Comparison of ENCODE assay signal across 31 mouse cellular contexts in the genomic region with DNA sequence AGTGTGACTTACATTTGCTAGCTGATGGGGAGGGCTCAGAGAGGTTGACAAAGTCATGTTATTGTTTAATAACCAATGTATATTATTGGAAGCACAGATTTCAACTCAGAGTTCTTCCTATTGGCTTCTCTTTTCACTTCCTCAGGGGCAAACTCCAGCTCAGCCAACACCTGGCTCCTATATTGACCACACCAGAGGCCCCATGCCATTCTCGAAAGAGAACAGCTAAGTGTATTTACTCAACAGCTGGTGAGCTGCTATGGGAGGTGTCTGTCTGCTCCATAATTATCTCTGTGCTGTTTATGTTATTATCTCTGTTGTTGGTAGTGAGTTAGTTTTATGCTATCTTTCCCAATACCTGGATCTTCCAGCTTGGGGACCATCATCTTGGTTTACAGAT.
"Had no signal": no experiment of that assay in that cellular context is flagged by ENCODE, and none has a peak within 500 bp of the region (broad histone marks: within the 10 kb centered on the region; RNA-seq: fewer than 3 reads in every experiment).

No protein-coding gene starts in this region.

- ATAC-seq: liver, embryonic 12.5 days; liver, postnatal 0 days; lung, postnatal 0 days; midbrain, embryonic 13.5 days; midbrain, embryonic 15.5 days; midbrain, embryonic 16.5 days had no signal

- H3K36me3 ChIP-seq: limb, embryonic 10.5 days; limb, embryonic 12.5 days; limb, embryonic 13.5 days; limb, embryonic 15.5 days; liver, embryonic 12.5 days; liver, embryonic 13.5 days; liver, embryonic 15.5 days; lung, embryonic 15.5 days; midbrain, embryonic 10.5 days; midbrain, embryonic 12.5 days; midbrain, embryonic 13.5 days; midbrain, embryonic 15.5 days had no signal

- H3K4me1 ChIP-seq: limb, embryonic 15.5 days; liver, embryonic 12.5 days; liver, embryonic 13.5 days; liver, embryonic 15.5 days; megakaryocyte, embryonic 14.5 days; midbrain, embryonic 12.5 days; midbrain, embryonic 13.5 days; midbrain, embryonic 15.5 days had no signal

- H3K4me2 ChIP-seq: limb, embryonic 12.5 days; limb, embryonic 13.5 days; limb, embryonic 15.5 days; liver, embryonic 11.5 days; liver, embryonic 12.5 days; liver, embryonic 13.5 days; liver, embryonic 15.5 days; lung, embryonic 14.5 days; lung, embryonic 15.5 days; midbrain, embryonic 11.5 days; midbrain, embryonic 12.5 days; midbrain, embryonic 13.5 days; midbrain, embryonic 15.5 days had no signal

- H3K27me3 ChIP-seq: limb, embryonic 12.5 days; limb, embryonic 13.5 days; limb, embryonic 15.5 days; liver, embryonic 12.5 days; liver, embryonic 13.5 days; liver, embryonic 15.5 days; lung, embryonic 15.5 days; megakaryocyte, embryonic 14.5 days; midbrain, embryonic 12.5 days; midbrain, embryonic 13.5 days; midbrain, embryonic 15.5 days had no signal

- DNase-seq: left cerebral cortex, postnatal 4 days; liver; liver, embryonic 13.5 days; liver, postnatal 0 days; lung, adult 18-20 months; lung, adult 2 months; lung, embryonic 14.5 days; lung, postnatal 10 days; lung, postnatal 14 days; lung, postnatal 36 days; lung, postnatal 4 days; midbrain, embryonic 14.5 days had no signal

- H3K4me3 ChIP-seq: limb, embryonic 10.5 days; limb, embryonic 12.5 days; limb, embryonic 13.5 days; limb, embryonic 15.5 days; liver, embryonic 12.5 days; liver, embryonic 13.5 days; liver, embryonic 15.5 days; lung, embryonic 15.5 days; megakaryocyte, embryonic 14.5 days; midbrain, embryonic 10.5 days; midbrain, embryonic 12.5 days; midbrain, embryonic 13.5 days; midbrain, embryonic 15.5 days; myocyte had no signal

- H3K9me3 ChIP-seq: limb, embryonic 10.5 days; limb, embryonic 12.5 days; limb, embryonic 13.5 days; limb, embryonic 15.5 days; liver, embryonic 12.5 days; liver, embryonic 13.5 days; liver, embryonic 15.5 days; lung, embryonic 15.5 days; midbrain, embryonic 10.5 days; midbrain, embryonic 12.5 days; midbrain, embryonic 13.5 days; midbrain, embryonic 15.5 days had no signal

- H3K27ac ChIP-seq: limb, embryonic 10.5 days; limb, embryonic 12.5 days; limb, embryonic 13.5 days; limb, embryonic 15.5 days; liver, embryonic 12.5 days; liver, embryonic 13.5 days; liver, embryonic 14.5 days; liver, embryonic 15.5 days; lung, embryonic 15.5 days; macrophage; midbrain, embryonic 10.5 days; midbrain, embryonic 12.5 days; midbrain, embryonic 13.5 days; midbrain, embryonic 15.5 days had no signal

- H3K9ac ChIP-seq: limb, embryonic 12.5 days; limb, embryonic 13.5 days; limb, embryonic 15.5 days; liver, embryonic 12.5 days; liver, embryonic 13.5 days; liver, embryonic 14.5 days; liver, embryonic 15.5 days; liver, postnatal 0 days; lung, embryonic 14.5 days; lung, embryonic 15.5 days; midbrain, embryonic 12.5 days; midbrain, embryonic 13.5 days; midbrain, embryonic 15.5 days had no signal
